Mouse (Mus musculus) heart, embryonic 14.5 days (tissue): ENCODE data around the gene Opn4. TPM values are rescaled to one million over a fixed set of nuclear protein-coding genes. Genes with fewer than 3 reads are reported as not detected.

ENCODE experiments used
- polyA plus RNA-seq: library from polyadenylated mRNA; unstranded; fragments of >200 nt; fragmentation: Nextera tagmentation; extraction: Ambion mirVana; gene quantifications from 2 replicates; pipeline ENCODE4 v1.2.1, GENCODE M21; 2014

Gene Opn4
- polyA plus RNA-seq, 1 experiment from 2014 or later: 5.2 TPM

Other genes with a start within 250 kb of the Opn4 start
- not detected in 2 replicates for gene Fam25c, start 244.7 kb downstream of the Opn4 start, polyA plus RNA-seq
- gene Sncg, start 225.4 kb downstream of the Opn4 start, polyA plus RNA-seq: 2.0 and 4.3 TPM in 2 replicates
- gene Mmrn2, start 224.7 kb downstream of the Opn4 start, polyA plus RNA-seq: 28.8 and 31.7 TPM in 2 replicates
- gene Bmpr1a, start 96.8 kb downstream of the Opn4 start, polyA plus RNA-seq: 44.2 and 49.0 TPM in 2 replicates
- not detected in 2 replicates for gene 9230112D13Rik, start 77.3 kb downstream of the Opn4 start, polyA plus RNA-seq
- 301 and 314 TPM in 2 replicates for gene Ldb3, start 11.5 kb downstream of the Opn4 start, polyA plus RNA-seq
- gene Wapl, start 73.8 kb upstream of the Opn4 start, polyA plus RNA-seq: 18.1 and 19.9 TPM in 2 replicates
- gene Grid1, start 220.0 kb upstream of the Opn4 start, polyA plus RNA-seq: 0.46 and 0.81 TPM in 2 replicates